Mouse (Mus musculus) cerebellum, postnatal 10 days (tissue): ENCODE measurements around the gene Pnpla1.

Source experiments
- DNase-seq, 2 experiments: peaks; one replicate each; pipeline ENCODE4 v3.0.0; 2021; ENCODE audit warnings: mixed read lengths in 2 of 2

The Pnpla1 gene

GRCm38 (mm10) chr17:28926866-28927635 lies 68.8 kb downstream of the Pnpla1 start:
- DNase-seq, result peak; percentile 65 to 78

- no peak for DNase-seq
Measured at GRCm38 (mm10) chr17:28928004-28928403, 69.8 kb downstream of the Pnpla1 start.

- no peak for DNase-seq
Measured at GRCm38 (mm10) chr17:28929369-28929768, 71.2 kb downstream of the Pnpla1 start.

GRCm38 (mm10) chr17:28930392-28931074 lies 72.3 kb downstream of the Pnpla1 start:
- DNase-seq, result peak; percentile 81 to 83

GRCm38 (mm10) chr17:28931436-28932211 lies 73.4 kb downstream of the Pnpla1 start:
- DNase-seq, result no peak

GRCm38 (mm10) chr17:28932274-28932673 lies 74.1 kb downstream of the Pnpla1 start:
- no peak for DNase-seq

- DNase-seq, result no peak
Measured at GRCm38 (mm10) chr17:28934120-28934916, 76.1 kb downstream of the Pnpla1 start.

GRCm38 (mm10) chr17:28936133-28936532 lies 77.9 kb downstream of the Pnpla1 start:
- DNase-seq, result no peak

- peak; percentile 78 to 87 for DNase-seq
Measured at GRCm38 (mm10) chr17:28936622-28937345, 78.6 kb downstream of the Pnpla1 start.
